Mouse (Mus musculus) left cerebral cortex, adult 18-20 months (tissue): Measurements from ENCODE around the gene Tmem131. TPM values are rescaled to one million over a fixed set of nuclear protein-coding genes. Genes with fewer than 3 reads are reported as not detected.
"Not testable (repeated sequence)": the region's sequence is repeated elsewhere in the genome, so short reads cannot be mapped to it uniquely, and the experiment has no call there.

ENCODE experiments used
- DNase-seq, 2 experiments: peaks; one replicate each; pipeline ENCODE4 v3.0.0; 2021 to 2022; ENCODE audit warnings: low spot score in 2 of 2, mixed read lengths in 1 of 2
- total RNA-seq, 2 experiments: library from RNA; stranded (reverse); gene quantifications; 2 replicates each; pipeline ENCODE4 v1.2.3; 2021

Tmem131 gene
- total RNA-seq, 2 experiments from 2014 or later = 51.7 to 55.0 TPM

DNA sequence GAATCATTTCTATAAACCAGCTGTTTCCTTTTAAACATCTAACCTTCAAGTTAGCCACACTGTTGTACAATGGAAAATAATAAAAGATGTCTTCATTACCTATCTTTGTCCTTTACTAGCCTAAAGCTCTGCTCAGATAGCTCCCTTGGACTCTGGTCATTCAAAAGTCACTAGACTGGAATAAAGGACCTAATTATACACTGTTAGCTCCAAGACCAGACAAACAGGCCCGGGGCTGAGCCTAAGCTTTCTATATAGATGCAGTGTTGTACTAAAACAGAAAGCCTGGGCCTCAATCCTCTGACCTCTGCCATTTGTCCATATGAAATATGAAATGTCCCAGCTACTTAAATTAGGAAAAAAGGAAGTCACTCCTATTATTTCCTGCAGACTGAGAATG is 101.7 kb downstream of the Tmem131 start:
- no peak for DNase-seq

DNA sequence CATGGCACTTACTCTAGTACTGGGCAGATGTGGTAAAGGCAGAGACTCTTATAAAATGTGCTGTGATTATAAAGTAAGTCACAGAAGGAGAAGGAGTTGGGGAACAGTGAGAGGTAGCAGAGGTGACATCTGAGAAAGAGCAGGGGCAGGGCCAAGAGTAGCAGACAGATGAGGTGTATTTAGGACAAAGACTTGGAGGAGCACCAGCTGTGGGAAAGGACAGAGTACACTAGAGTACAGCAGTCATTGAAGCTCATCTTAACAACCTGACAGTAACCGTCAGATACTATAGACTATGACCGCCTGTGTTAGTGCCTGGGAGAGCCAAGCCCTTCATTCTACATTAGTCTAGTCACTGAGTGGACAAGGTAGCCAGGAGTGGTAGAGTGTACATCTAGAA is 102.5 kb downstream of the Tmem131 start:
- no peak for DNase-seq

DNA sequence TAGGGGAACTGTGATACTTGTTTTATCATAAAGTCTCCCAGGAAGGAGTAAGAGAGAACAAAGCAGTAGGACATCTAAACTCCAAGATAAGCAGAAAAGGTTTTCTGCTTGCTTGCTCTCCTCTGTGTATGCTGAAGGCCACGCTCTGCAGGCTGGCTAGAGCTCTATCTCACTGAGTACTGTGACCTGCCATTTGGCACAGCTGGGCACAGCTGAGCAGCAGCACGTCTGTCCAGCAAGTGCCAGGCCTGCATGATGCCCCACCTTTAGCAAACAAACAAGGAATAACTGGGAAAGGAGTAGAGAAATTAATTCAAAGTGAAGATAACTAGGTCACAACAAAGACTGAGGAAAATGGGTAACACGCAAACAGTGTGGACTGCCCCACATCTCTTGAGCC is 103.6 kb downstream of the Tmem131 start:
- no peak for DNase-seq

DNA sequence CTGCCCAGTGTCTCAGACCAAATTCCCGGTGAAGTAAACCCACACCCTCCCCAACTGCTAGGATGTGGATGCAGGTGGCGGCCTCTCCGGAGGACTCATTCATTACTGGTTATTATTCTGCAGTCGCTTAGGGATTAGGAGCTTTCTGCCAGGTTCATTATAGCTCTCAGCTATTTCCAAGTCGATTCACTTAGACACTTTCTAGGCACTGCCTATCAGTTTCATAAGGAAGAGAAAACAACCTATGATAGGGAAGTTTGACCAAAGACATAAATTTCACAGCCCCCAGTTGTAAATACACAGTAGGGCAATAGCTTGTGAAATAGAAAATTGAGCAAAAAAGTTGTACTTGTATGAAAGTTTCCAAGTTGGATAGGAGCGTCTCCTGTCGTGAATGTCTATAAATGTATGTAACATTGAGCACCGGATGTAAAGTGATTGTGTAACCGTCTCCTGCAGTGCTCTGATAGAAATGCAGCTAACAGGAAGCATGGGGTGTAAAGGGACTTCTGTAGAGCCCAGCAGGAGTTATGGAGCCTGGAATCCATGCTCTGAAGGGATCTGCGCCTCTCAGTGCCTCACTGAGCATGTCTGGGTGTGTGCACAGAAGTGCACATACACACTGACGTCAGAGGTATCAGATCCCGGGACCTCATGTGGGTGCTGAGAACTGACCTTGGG is 107.1 kb downstream of the Tmem131 start:
- DNase-seq = no peak

DNA sequence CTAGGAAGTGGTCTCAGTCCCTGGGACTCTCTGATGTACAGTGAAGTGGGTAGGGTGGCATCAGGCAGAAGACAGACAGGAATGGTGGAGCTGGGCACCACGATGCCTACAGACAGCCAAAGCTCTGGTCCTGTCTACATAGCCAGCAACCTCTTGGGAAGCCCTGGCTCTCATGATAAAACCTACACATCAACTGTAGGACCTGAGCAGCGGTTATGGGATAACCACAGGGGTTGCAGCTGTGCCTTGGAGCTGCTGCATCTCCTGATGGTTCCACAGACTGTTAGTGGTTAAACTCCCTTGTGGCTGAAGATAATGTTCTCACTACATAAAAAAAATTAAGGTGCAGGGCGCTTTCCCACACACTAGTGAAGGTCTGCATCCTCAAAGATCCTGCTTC is 107.9 kb downstream of the Tmem131 start:
- no peak for DNase-seq

DNA sequence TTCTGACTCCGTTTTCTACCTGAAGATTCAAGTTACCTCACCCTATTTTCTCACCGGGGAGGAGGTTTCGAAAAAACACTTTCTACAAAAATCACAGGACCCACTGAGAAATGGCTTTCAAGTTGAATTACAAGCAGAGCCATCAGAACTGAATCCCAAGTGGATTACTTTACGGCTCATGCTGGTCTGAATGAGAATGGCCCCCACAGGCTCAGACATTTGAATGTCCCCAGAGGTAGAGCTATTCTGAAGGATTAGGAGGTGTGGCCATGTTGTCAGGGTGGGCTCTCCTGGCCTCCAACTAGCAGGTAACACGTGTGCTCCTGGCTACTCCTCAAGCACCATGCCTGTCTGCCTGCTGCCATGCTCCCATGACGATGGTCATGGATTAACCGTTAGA is 109.4 kb downstream of the Tmem131 start:
- no peak for DNase-seq

DNA sequence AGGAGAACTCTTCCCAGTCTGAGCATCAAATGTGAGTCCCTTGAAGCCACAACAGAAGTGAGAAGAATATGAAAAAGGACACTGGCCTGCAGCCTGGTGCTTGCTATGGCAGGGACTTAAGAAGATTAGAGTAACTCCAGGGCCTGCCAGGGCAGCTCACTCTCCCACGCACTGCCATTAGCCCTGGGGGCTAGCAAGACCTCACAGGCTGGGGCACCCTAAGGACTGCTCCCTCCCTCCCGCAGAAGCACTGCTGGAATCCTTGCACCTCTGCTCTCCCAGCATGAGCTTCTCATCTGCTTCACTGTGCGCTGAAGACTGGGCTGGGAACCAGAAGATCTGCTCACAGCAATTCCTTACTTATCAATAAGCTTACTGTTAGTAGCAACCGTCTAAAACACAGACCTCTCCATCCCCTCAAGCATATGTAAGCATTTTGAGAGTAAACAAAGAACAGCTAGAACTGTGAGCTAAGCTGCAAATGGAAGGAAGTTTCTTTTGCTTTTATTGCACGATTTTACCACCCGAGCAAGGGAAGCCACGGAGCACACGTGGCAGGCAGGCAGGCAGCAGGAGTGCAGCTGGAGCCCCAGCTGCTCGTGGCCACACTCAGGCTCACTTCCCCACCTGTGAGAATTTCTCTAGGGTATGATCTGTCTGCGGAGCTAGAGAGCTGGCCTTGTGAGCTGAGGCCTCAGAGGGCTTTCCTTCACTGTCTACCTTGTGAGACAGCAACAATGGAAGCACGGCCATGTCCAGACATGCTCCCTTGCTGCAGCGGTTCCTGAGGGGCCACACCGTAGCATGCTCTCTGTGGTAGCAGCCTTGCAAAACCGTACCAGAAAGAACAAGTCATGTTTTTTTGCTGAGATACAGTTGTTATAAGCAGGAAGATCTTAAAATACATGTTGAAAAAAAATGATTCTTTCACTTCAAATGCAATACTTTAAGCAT is 112.3 kb downstream of the Tmem131 start:
- no peak for DNase-seq

DNA sequence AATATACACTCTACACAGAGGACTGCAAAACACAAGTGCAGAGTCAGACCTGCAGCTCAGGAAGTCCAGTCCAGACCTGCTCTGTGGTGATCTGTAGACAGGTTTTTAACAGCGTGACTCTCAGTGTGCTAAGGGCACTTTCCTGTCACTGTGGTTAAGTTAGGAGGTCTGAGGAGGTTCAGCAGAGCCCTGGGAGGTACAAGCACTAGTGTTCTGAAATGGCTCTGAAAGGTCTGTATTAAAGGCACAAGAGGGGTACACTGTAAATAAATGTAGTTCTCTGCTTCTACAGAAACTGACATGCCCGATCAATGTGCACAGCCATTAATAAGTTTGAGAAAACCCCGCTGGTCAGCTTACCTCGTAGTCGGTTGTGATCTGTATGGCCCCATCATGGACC is 119.1 kb downstream of the Tmem131 start:
- DNase-seq = no peak

DNA sequence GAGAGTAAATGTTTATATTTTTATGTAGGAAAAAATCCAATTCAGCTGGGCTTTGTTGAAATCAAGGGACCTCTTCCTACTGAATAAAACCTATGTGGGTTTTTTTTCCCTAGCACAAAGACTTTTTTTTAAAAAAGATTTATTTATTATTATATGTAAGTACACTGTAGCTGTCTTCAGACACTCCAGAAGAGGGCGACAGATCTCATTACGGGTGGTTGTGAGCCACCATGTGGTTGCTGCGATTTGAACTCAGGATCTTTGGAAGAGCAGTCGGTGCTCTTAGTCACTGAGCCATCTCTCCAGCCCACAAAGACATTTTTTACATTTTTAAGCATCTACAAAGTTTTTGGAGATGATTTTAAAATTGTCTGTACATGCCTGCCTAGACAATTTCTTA is 121.5 kb downstream of the Tmem131 start:
- not testable (repeated sequence) for DNase-seq

DNA sequence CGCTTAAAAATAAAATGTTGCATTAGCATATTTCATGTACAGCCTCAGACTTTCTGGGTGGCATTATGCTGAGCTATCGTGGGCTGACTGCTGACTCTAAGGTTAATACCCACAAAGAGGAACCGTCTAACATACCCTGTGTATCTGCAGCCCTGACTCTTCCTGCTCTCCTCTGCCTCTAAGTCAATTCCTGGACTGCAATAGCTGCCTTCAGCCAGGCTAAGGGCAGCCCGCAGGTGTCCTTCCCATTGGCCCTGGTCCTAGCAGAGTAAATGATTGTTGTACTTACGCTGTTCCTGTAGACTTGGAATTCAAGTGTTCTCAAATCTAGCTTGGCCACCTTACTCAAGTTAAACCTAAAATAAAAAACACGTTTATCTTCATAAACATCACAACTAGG is 128.3 kb downstream of the Tmem131 start:
- DNase-seq = no peak

DNA sequence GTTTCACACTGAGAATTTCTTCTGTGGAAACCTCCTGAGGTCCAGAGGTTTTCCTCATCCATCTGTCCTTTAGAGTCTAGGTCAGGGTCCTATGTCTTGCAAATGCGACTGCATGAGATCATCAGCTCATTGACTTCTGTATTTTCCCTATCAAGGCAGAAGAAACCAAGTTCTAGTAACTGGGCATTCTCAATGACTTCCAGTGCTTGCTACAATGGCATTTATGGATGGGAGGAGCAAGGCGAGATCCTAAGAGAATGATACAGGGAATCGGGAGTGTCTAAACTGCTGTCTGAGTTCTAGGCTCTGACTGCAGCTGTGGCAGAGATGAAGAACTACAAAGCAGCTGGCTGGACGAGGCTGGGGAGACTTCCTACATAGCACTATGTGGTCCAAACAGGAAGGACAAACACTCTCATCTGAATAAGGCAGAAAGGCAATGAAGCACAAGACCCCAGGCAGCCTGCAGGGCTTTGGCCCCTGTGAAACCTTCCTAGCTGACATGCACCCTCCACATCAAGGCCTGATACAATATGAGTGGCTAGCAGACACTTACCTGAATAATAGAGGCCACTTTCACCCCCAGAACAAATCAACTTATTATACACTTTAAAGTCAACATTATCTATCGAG is 129.1 kb downstream of the Tmem131 start:
- DNase-seq = no peak

DNA sequence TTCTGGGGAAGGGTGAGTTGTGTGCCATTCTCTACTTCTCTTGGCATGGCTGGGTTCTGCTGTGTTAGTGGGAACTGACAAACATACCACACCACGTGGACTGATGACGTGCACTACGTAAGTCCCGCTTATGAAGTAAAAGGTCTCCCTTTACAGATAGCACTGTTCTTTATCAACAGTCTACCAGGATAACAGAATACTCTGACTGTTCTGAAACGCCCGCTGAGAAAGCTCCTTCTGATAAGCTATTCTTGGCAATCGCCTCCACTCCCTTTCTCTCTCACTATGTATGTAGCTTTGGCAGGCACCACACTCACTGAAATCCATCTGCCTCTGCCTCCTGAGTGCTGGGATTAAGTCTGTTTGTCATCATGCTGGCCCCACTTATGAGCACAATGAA is 130.1 kb downstream of the Tmem131 start:
- peak; percentile 60 to 62 for DNase-seq

DNA sequence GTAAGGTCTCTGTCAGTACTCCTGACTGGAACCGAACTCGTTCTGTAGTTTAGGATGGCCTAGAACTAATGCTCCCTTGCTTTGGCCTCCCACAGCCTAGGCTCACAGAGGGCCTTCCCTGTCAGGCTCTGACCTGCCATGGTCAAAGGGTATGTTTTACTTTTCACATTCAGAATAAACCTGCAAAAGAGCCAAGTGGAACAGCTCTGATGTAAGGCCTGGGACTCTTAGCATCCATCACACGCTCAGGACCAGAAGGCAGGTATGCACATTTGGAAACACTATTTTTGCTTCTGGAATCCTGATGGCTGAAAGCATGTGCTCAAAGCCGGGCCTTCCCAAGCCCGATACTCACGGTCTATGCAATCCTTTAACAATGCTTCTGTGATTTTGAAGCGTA is 131.7 kb downstream of the Tmem131 start:
- DNase-seq = no peak

DNA sequence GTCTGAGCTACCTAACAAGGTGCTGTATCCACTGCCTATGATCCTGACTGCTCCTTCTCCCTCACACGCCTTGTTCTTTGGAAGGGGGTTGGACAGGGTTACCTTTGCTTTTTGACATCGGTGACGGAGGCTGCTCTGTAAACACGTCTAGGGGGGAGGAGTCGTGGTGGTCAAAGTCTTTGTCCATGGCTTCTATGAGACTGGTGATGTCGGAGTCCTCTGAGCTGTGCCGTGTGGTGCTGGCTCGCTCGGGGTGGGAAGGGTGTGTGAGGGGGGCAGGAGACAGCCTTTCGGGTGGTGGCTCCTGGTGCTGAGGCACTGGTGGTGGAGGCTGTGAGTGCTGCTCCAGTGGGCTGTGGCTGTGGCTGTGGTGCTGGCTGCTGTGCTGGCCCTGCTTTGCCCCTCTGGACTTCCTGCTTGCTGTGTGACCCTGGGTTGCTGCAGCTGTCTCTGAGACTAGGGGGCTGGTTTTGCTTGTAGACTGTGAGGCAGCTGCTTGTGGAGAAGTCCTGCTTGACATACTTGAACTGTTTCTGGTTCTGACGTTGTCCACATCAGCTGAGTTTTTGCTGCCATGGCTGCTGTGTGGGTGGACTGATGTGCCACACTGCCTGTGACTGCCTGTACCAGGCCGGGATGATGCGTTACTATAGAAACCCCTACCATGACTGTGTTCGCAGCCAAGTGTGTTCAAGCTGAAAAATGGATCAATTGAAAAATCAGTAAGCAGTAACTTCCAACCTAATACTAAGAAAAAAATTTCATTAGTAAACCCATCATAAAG is 135.5 kb downstream of the Tmem131 start:
- DNase-seq = no peak

DNA sequence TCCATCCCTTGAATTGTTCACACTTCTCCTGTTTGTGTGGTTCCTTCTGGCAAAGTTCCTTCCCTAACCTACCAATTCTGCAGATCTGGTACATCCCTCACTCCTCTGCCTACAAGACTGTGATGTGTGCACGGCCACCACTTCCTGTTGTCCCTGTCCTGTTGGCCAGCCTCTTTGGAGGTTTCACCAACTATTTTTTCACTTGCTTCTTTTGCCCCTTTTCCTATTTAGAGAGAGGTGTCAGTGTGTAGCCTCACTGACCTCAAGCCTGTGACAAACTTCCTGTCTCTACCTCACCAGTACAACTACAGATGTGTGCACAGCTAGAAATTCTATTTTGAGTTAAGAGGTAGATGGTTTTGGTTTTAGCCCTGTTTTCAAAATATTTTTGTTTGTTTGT is 136.4 kb downstream of the Tmem131 start:
- DNase-seq = no peak

DNA sequence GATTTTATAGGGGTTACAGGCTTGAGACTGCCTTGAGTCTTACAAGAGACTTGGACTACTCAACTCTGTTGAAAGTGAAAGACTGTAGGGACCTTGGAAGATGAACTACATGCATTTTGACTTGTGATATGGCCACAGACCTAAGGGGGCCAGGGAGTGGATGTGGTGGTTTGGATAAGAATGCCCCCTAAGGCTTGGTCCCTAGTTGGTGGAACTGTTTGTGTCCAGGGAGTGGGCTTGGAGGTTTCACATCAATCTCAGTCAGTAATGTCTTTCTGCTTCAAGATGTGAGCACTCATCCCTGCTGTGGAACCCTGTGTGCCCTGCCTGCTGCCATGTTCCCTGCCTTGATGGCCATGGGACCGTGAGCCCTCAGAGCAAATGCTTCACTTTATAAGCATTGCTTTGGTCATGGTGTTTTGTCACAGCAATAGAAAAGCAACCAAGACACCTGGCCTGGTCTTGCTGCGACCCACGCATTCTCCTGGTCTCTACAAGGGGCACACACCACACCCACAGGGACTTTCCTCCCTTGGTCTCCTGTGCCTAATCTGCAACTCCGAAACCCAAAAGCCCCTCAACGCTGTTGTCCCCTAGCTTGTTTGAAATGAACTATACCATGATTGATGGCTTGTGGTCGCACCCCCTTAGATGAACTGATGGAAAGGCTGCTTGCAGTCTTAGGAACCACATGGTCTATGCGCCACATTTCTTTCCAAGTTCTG is 137.1 kb downstream of the Tmem131 start:
- no peak for DNase-seq

DNA sequence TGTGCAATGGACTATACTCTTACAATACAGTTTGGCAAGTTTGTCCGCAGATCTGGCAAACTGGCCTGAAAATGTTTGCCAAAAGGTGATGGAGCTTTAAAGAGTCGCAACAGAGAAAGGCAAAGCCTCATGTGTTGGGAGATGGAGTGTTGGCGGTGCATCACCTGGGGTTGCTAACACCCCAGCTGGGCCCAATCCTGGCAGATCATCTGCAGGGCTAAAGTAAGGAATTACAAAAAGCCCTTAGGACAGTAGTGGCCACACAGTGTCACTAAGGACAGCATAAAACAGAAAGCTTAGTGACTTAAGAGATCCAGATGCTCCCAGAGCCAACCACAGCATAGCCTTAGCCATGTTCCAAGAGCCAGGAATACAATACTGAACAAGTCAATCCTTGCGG is 138.6 kb downstream of the Tmem131 start:
- DNase-seq = no peak

DNA sequence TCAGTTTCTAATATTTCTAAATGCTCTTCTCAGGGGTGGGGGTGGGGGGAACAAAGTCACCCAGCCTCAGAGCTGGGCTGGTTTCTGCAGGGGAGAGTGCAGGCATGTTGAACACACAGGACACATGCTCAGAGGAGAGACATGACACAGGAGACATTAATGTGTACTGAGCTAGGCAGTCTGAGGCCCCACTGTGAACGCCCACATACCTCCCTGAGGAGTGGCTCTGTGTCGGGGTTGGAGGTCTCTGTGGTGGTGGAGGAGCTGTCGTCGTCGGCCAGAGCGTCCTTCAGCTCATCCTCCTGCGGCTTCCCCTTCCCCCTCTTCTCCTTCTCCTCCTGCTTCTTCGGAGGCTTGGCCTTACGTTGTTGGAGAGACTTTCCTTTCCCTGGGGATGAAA is 139.2 kb downstream of the Tmem131 start:
- DNase-seq = no peak

DNA sequence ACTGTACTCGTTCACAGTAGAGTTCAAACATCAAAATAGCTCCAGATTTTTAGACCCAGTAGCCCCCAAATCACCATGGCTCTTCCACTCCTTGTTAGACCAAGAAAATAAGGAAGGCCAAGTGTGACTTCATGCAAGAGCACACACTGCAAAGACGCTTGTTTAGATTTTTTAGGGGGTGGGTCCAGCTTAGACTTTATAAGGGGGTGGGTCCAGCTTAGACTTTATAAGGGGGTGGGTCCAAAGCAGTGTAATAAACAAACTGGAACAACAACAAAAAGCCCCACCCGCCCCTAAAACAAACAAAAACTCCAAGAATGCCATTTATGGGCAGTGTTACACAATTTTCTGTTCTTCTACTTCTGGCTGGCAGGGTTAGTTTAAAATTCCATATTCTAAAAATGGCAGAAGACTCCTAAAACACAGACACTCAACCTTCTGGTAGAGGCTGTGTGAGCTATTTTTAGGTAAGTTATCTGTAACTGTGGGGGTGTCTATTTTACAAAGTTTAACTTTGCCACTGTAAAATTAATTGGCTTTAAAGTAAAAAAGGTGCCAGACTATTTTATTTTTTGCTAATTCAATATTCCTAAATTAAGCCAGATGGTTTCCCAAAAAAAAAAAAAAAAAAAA is 143.0 kb downstream of the Tmem131 start:
- DNase-seq = no peak

DNA sequence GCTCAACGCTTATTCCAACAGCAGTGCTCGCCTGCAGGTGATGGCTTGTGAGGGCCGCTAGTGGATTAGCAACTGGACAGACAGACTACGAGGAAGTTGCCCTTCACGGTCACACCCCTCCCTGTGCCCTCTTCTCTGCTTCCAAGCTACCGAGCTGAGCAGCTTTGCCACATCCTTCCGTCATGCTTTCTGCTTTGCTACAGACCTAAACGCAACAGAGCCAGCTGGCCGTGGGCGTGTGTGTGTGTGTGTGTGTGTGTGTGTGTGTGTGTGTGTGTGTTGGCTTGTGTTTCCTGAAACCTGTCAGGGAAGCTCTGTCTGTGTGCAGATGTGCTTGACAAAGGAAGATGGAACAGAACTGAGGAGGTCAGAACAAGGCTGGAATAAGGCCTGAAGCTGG is 146.0 kb downstream of the Tmem131 start:
- peak; percentile 63 to 68 for DNase-seq
